Mouse (Mus musculus) spleen, postnatal 36 days (tissue): ENCODE results near the gene Olfr836.
"Not testable (repeated sequence)": the region's sequence is repeated elsewhere in the genome, so short reads cannot be mapped to it uniquely, and the experiment has no call there.

Experiments
- DNase-seq, 2 experiments: peaks; one replicate each; pipeline ENCODE4 v3.0.0; 2022; ENCODE audit warnings: low spot score in 2 of 2, mixed read lengths in 1 of 2

Olfr836 gene

GRCm38 (mm10) chr9:19120082-19120481, at the start of gene Olfr836:
Gene Olfr836 (plus strand): TSS chr9:19120382.
- no peak for DNase-seq

GRCm38 (mm10) chr9:19084986-19085385, 35.2 kb upstream of the Olfr836 start:
- no peak for DNase-seq

- not testable (repeated sequence) for DNase-seq
Observed at GRCm38 (mm10) chr9:19092889-19093753, 27.1 kb upstream of the Olfr836 start.

GRCm38 (mm10) chr9:19097286-19097685, 22.9 kb upstream of the Olfr836 start:
- no peak for DNase-seq

GRCm38 (mm10) chr9:19136017-19136416, 15.8 kb downstream of the Olfr836 start, which contains the start of gene Olfr837:
Gene Olfr837 (plus strand): TSS chr9:19136317.
- no peak for DNase-seq
